Mouse (Mus musculus): ENCODE results near the gene Nmral1. TPM values are rescaled to one million over a fixed set of nuclear protein-coding genes. Genes with fewer than 3 reads are reported as not detected.

Nmral1 gene
- total and polyA plus RNA-seq, 2 experiments from 2014 or later: 33.5 to 37.1 TPM

GRCm38 (mm10) chr16:4725266-4725665, 6.1 kb upstream of the Nmral1 start:
- Histone ChIP-seq H3K27me3 (ENCODE audit: insufficient read depth, low read length) (no peaks in the 10 kb centered on the region), H3K4me2 (ENCODE audit: low read depth, low read length, poor library complexity, severe bottlenecking) (no peak overlapping the region), H3K36me3 (ENCODE audit: insufficient read depth, low read length) (no peaks in the 10 kb centered on the region), H3K9me3 (ENCODE audit: low read length) (no peaks in the 10 kb centered on the region), H3K9ac (replicated peaks; ENCODE audit: low read length, poor library complexity, severe bottlenecking) (no peak overlapping the region), H3K27ac (ENCODE audit: low read depth, low read length) (no peak overlapping the region), H3K4me3 (ENCODE audit: low read depth, low read length) (no peak overlapping the region), H3K4me1 (ENCODE audit: insufficient read depth, low read length) (peaks cover 9% of the 10 kb centered on the region; the same call in 1 of the 2 replicates)
- 82% methylated on average over 4 of the region's 4 CpGs for WGBS
- no peak for DNase-seq (ENCODE audit: low spot score)
- ATAC-seq (ENCODE audit: low FRiP score): no peak
- TF ChIP-seq CTCF (IDR thresholded peaks at IDR 0.05): no peak

DNA sequence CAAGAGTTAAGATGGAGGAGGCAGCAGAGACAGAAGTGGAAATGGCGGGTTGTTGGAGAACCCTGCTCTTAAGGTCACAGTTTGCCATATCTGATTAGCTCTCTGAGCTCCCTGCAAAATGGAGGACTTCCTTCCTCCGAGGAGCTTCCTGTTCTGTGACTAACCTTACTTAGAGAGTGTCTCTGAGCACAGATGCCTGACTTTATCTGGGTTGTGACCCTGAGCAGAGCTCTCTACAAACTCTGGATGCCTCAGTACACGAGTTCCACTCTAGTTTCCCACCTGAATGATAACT, 3.7 kb upstream of the Nmral1 start:
- no peaks in the 10 kb centered on the region for H3K9me3 ChIP-seq (ENCODE audit: low read length)
- DNase-seq (ENCODE audit: low spot score) (no peak), ATAC-seq (ENCODE audit: low FRiP score) (no peak)
- H3K9ac ChIP-seq (replicated peaks; ENCODE audit: low read length, poor library complexity, severe bottlenecking): no peak overlapping the region
- 69% methylated on average over 3 of the region's 3 CpGs for WGBS
- H3K36me3 ChIP-seq (ENCODE audit: insufficient read depth, low read length): no peaks in the 10 kb centered on the region
- no peak overlapping the region for H3K4me3 ChIP-seq (ENCODE audit: low read depth, low read length)
- H3K27ac ChIP-seq (ENCODE audit: low read depth, low read length): no peak overlapping the region
- H3K27me3 ChIP-seq (ENCODE audit: insufficient read depth, low read length): no peaks in the 10 kb centered on the region
- H3K4me1 ChIP-seq (ENCODE audit: insufficient read depth, low read length): peaks cover 7% of the 10 kb centered on the region; the same call in 1 of the 2 replicates
- H3K4me2 ChIP-seq (ENCODE audit: low read depth, low read length, poor library complexity, severe bottlenecking): no peak overlapping the region
- TF ChIP-seq CTCF (IDR thresholded peaks at IDR 0.05): no peak

DNA sequence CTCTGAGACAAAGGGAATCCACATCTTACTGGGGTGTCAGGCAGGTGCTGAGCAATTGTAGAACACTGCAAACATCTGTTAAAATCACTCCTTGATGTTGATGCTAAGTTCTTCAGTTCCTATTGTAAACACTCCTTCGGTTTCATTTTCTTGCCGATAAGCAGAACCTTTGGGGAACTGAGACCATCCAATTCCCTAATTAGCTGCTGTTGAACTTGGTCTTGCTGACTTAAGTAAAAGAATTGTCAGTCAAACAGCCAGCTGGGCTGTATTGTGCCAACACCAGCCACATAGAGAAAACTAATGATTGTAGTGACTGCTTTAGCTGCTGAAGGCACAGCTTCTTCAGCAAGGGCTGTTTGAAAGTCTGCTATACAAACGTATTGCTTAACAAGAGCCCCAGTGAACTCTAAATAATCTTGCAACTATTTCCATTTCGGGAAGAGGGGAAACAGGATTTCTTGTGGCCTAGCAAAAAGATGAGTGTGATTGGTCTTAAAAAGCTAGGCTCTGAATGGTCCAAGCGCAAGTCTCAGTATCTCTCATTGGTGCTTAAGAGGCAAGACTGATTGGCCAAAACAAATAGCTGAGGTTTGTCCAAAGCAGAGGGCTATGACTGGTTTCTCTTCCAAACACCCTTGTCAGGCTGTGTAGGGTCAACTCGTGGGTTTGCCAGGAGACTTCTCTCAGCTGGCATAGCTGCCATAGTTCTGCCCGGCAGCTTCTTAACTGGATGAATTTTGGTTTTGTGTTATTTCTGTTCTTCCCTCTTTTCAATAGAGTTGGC, 3.2 kb upstream of the Nmral1 start:
- Histone ChIP-seq H3K36me3 (ENCODE audit: insufficient read depth, low read length) (no peaks in the 10 kb centered on the region), H3K9ac (replicated peaks; ENCODE audit: low read length, poor library complexity, severe bottlenecking) (no peak overlapping the region), H3K4me1 (ENCODE audit: insufficient read depth, low read length) (peaks cover 4% of the 10 kb centered on the region; the same call in 1 of the 2 replicates), H3K4me3 (ENCODE audit: low read depth, low read length) (no peak overlapping the region), H3K9me3 (ENCODE audit: low read length) (no peaks in the 10 kb centered on the region), H3K4me2 (ENCODE audit: low read depth, low read length, poor library complexity, severe bottlenecking) (no peak overlapping the region), H3K27me3 (ENCODE audit: insufficient read depth, low read length) (no peaks in the 10 kb centered on the region), H3K27ac (ENCODE audit: low read depth, low read length) (no peak overlapping the region)
- no peak for ATAC-seq (ENCODE audit: low FRiP score)
- no peak for TF ChIP-seq CTCF (IDR thresholded peaks at IDR 0.05)
- 74% methylated on average over 7 of the region's 7 CpGs for WGBS
- no peak for DNase-seq (ENCODE audit: low spot score)

GRCm38 (mm10) chr16:4717866-4718265, 1.3 kb downstream of the Nmral1 start:
- no peaks in the 10 kb centered on the region for H3K9me3 ChIP-seq (ENCODE audit: low read length)
- no peak overlapping the region for H3K9ac ChIP-seq (replicated peaks; ENCODE audit: low read length, poor library complexity, severe bottlenecking)
- peak overlapping the region; percentile 62; the same call in 1 of the 2 replicates for H3K4me3 ChIP-seq (ENCODE audit: low read depth, low read length)
- DNase-seq (ENCODE audit: low spot score): no peak
- H3K4me1 ChIP-seq (ENCODE audit: insufficient read depth, low read length): no peaks in the 10 kb centered on the region
- WGBS: 75% methylated on average over 3 of the region's 3 CpGs
- H3K27me3 ChIP-seq (ENCODE audit: insufficient read depth, low read length): no peaks in the 10 kb centered on the region
- peak overlapping the region; percentile 73 for H3K4me2 ChIP-seq (ENCODE audit: low read depth, low read length, poor library complexity, severe bottlenecking)
- TF ChIP-seq CTCF (IDR thresholded peaks at IDR 0.05): no peak
- H3K27ac ChIP-seq (ENCODE audit: low read depth, low read length): no peak overlapping the region
- H3K36me3 ChIP-seq (ENCODE audit: insufficient read depth, low read length): peaks cover 13% of the 10 kb centered on the region
- no peak for ATAC-seq (ENCODE audit: low FRiP score)

GRCm38 (mm10) chr16:4713861-4714710, 5.1 kb downstream of the Nmral1 start:
- DNase-seq (ENCODE audit: low spot score) (no peak), ATAC-seq (ENCODE audit: low FRiP score) (no peak)
- Histone ChIP-seq H3K4me3 (ENCODE audit: low read depth, low read length) (no peak overlapping the region), H3K9me3 (ENCODE audit: low read length) (no peaks in the 10 kb centered on the region), H3K27ac (ENCODE audit: low read depth, low read length) (no peak overlapping the region), H3K4me2 (ENCODE audit: low read depth, low read length, poor library complexity, severe bottlenecking) (no peak overlapping the region), H3K9ac (replicated peaks; ENCODE audit: low read length, poor library complexity, severe bottlenecking) (no peak overlapping the region), H3K4me1 (ENCODE audit: insufficient read depth, low read length) (no peaks in the 10 kb centered on the region), H3K36me3 (ENCODE audit: insufficient read depth, low read length) (peaks cover 24% of the 10 kb centered on the region), H3K27me3 (ENCODE audit: insufficient read depth, low read length) (no peaks in the 10 kb centered on the region)
- TF ChIP-seq CTCF (IDR thresholded peaks at IDR 0.05): no peak
- 90% methylated on average over 17 of the region's 17 CpGs for WGBS

- WGBS: 93% methylated on average over 4 of the region's 4 CpGs
- H3K9me3 ChIP-seq (ENCODE audit: low read length): no peaks in the 10 kb centered on the region
- no peaks in the 10 kb centered on the region for H3K27me3 ChIP-seq (ENCODE audit: insufficient read depth, low read length)
- no peak overlapping the region for H3K4me2 ChIP-seq (ENCODE audit: low read depth, low read length, poor library complexity, severe bottlenecking)
- no peak overlapping the region for H3K9ac ChIP-seq (replicated peaks; ENCODE audit: low read length, poor library complexity, severe bottlenecking)
- no peak for TF ChIP-seq CTCF (IDR thresholded peaks at IDR 0.05)
- no peak for ATAC-seq (ENCODE audit: low FRiP score)
- H3K36me3 ChIP-seq (ENCODE audit: insufficient read depth, low read length): peaks cover 48% of the 10 kb centered on the region
- DNase-seq (ENCODE audit: low spot score): no peak
- no peak overlapping the region for H3K27ac ChIP-seq (ENCODE audit: low read depth, low read length)
- H3K4me1 ChIP-seq (ENCODE audit: insufficient read depth, low read length): no peaks in the 10 kb centered on the region
- no peak overlapping the region for H3K4me3 ChIP-seq (ENCODE audit: low read depth, low read length)
Measured at GRCm38 (mm10) chr16:4711173-4711572, 8.0 kb downstream of the Nmral1 start.
